Mouse (Mus musculus) forebrain, embryonic 12.5 days (tissue): Measurements from ENCODE around the gene Mrpl36. TPM values are rescaled to one million over a fixed set of nuclear protein-coding genes. Genes with fewer than 3 reads are reported as not detected.
A peak's percentile ranks its signal among the peaks of the same experiment; 100 is the strongest.

Experiments
- ATAC-seq: fragments of 200-750 bp; cut with Nextera tagmentation; 2 replicates; pipeline ENCODE4 v1.8.0; 2017; ENCODE audit warnings: moderate TSS enrichment; ENCODE audit not compliant: low FRiP score
- H3K27ac ChIP-seq: fragments of 300-500 bp; sonication (generic); 2 replicates; pipeline ENCODE4 v1.5.1; 2016; ENCODE audit warnings: mild to moderate bottlenecking
- H3K27me3 ChIP-seq: fragments of 300-500 bp; sonication (generic); 2 replicates; pipeline ENCODE4 v1.6.1; 2016; ENCODE audit warnings: mild to moderate bottlenecking
- H3K36me3 ChIP-seq: fragments of 300-500 bp; sonication (generic); replicated peaks from 2 replicates; pipeline ENCODE4 v1.6.1; 2016; ENCODE audit warnings: mild to moderate bottlenecking
- H3K4me1 ChIP-seq: fragments of 300-500 bp; sonication (generic); 2 replicates; pipeline ENCODE4 v1.6.1; 2016
- H3K4me2 ChIP-seq: fragments of 300-500 bp; sonication (generic); 2 replicates; pipeline ENCODE4 v1.6.1; 2016; ENCODE audit warnings: mild to moderate bottlenecking, moderate library complexity
- H3K4me3 ChIP-seq: fragments of 300-500 bp; sonication (generic); replicated peaks from 2 replicates; pipeline ENCODE4 v1.5.1; 2016; ENCODE audit warnings: mild to moderate bottlenecking
- H3K9ac ChIP-seq: fragments of 300-500 bp; sonication (generic); 2 replicates; pipeline ENCODE4 v1.6.1; 2016; ENCODE audit warnings: mild to moderate bottlenecking
- H3K9me3 ChIP-seq: fragments of 300-500 bp; sonication (generic); 2 replicates; pipeline ENCODE4 v1.6.1; 2016
- WGBS: fragments of 180-500 bp; shearing (Covaris S2); methylation state at CpG from one replicate; pipeline ENCODE4 v1.1.7; 2016; 5-methylcytosine and 5-hydroxymethylcytosine counted together
- polyA plus RNA-seq: library from polyadenylated mRNA; unstranded; fragments of >200 nt; fragmentation: Nextera tagmentation; extraction: Ambion mirVana; gene quantifications from 2 replicates; pipeline ENCODE4 v1.2.1, GENCODE M21; 2016

Mrpl36 gene
- polyA plus RNA-seq, result 110 and 115 TPM in 2 replicates

DNA sequence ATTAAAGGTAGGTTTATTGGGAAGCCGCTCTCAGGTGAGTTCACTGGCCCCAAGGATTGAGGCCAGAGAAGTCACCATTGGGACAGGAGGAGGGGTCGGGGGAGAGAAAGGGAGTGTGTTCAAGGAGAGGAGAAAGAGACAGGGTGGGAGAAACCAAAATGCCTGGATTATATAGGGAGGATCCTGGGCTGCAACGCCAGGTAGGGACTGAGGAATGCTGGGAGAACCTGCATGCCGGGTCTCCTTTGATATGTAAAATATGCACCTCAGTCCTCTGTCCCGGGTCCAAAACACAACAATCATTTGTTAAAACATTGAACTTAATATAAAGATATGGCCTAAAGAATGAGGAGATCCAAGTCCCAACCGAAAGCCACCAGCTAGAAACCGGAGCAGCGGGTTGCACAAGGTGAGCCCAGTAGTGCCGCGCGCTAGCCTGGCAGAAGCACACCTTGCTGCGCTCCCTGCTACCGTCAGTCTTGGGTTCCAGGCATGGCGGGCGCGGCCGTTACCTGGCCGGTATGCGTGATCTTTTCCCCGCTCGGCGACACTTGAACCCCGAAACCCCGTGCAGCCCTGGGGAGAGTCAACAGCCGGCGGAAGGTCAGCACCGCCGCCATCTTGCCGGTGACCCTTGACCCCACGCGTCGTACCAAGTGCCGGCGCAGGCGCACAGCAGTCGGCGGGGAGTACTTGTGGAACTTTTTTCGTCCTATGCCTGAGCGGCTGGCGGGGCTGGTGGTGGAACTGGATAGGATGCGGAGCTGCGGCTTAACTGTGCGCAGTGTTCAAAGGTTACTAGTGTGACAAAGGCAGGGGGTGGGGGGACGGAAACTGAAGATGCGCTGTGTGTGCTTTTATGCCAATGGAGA lies at the start of gene Mrpl36, which contains the start of gene Ndufs6:
TSS of gene Mrpl36 (plus strand) at position 687 of the 872 bp plus-strand sequence.
TSS of gene Ndufs6 (minus strand) at position 716 of the 872 bp plus-strand sequence.
- ATAC-seq, result peak; percentile 85
- H3K27ac ChIP-seq, result peak within 1 kb of the TSS; percentile 61; the same call in 1 of the 2 replicates
- 1% methylated on average over 45 of the region's 45 CpGs for WGBS

DNA sequence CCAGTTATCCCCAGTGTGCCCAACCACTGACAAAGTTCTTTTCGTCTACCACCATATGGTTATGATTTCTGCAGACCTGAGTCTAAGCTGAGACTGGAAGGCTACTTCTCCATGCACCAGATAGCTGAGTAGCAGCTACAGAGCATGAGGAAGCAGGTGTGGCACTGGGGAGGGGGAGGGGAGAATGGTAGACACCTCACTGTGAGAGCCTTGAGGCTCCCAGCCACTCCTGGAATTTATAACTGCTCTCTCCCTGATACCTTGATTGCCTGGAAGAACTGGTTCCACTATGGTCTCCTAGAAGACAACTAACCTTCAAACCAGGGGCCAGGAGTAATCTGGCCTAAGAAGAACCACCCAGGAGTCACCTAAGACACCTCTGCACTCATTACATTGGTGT lies 49.1 kb upstream of the Mrpl36 start:
- no peak overlapping the region for H3K4me2 ChIP-seq
- 84% methylated on average over 1 of the region's 1 CpGs for WGBS
- ATAC-seq, result no peak
- H3K27ac ChIP-seq, result no peak overlapping the region
- H3K36me3 ChIP-seq, result no peaks in the 10 kb centered on the region
- H3K9me3 ChIP-seq, result no peaks in the 10 kb centered on the region
- H3K27me3 ChIP-seq, result peaks cover 54% of the 10 kb centered on the region
- no peak overlapping the region for H3K9ac ChIP-seq
- H3K4me3 ChIP-seq, result no peak overlapping the region
- no peaks in the 10 kb centered on the region for H3K4me1 ChIP-seq

More for the DNA sequence above, at the start of gene Mrpl36, which contains the start of gene Ndufs6:
- Histone ChIP-seq H3K9me3 (no peaks in the 10 kb centered on the region), H3K4me2 (peak within 1 kb of the TSS; percentile 60), H3K9ac (peak within 1 kb of the TSS; percentile 63; the same call in 1 of the 2 replicates), H3K36me3 (peaks cover 28% of the 10 kb centered on the region), H3K4me1 (peaks cover 24% of the 10 kb centered on the region), H3K4me3 (peak within 1 kb of the TSS; percentile 66), H3K27me3 (no peaks in the 10 kb centered on the region)

GRCm38 (mm10) chr13:73282407-73282806 lies 45.9 kb upstream of the Mrpl36 start:
- no peaks in the 10 kb centered on the region for H3K36me3 ChIP-seq
- H3K4me2 ChIP-seq, result no peak overlapping the region
- H3K27ac ChIP-seq, result no peak overlapping the region
- H3K9ac ChIP-seq, result no peak overlapping the region
- peaks cover 29% of the 10 kb centered on the region; the same call in 1 of the 2 replicates for H3K27me3 ChIP-seq
- no peaks in the 10 kb centered on the region for H3K9me3 ChIP-seq
- ATAC-seq, result no peak
- no peaks in the 10 kb centered on the region for H3K4me1 ChIP-seq
- H3K4me3 ChIP-seq, result no peak overlapping the region
- WGBS, result 91% methylated on average over 2 of the region's 2 CpGs

DNA sequence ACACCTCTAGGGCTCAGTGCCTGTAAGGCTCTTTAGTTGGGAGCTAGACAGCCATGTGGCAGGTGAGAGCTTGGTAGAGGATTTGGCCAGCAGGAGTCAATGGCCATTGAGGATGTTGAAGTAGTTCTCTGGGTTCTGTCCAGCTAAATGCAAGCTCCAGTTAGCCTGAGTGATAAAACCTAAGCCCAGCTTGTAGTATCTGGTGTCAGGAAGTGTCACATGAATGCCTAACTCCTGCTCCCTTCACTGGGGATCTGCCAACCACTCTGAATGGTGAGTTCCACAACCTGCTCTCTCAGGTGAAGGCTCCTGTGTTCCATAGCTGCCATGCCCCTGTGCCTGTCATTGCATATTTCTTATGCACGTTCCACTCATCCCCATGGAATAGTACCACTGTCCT lies 44.8 kb upstream of the Mrpl36 start:
- Histone ChIP-seq H3K27me3 (peaks cover 30% of the 10 kb centered on the region; the same call in 1 of the 2 replicates), H3K9me3 (no peaks in the 10 kb centered on the region), H3K27ac (no peak overlapping the region), H3K9ac (no peak overlapping the region), H3K4me2 (no peak overlapping the region), H3K4me3 (no peak overlapping the region), H3K36me3 (no peaks in the 10 kb centered on the region), H3K4me1 (no peaks in the 10 kb centered on the region)
- WGBS, result 94% methylated on average over 1 of the region's 1 CpGs
- ATAC-seq, result no peak

DNA sequence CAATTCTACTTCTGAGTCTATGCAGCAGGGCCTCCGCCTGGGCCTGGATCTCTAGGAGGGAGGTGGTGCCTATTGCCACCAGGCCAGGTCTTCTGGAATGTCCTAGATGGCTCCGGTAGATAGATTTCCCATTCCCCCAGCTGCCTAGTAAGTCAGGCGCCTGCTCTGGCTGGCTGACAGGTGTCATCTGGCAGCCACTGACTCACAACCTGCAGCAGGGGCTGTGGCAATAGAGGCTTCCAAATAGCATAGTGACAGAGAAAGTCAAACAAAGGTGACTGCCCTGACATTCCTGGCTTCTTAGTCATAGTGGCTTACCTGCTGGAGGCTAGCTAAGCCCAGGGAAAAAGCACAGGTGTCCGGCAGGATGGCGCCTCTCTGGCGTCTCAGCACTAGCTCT lies 38.1 kb upstream of the Mrpl36 start:
- H3K27me3 ChIP-seq, result 0 out of 2 replicates have a peak, but pooled peaks cover 13% of the 10 kb centered on the region
- 90% methylated on average over 6 of the region's 6 CpGs for WGBS
- H3K4me1 ChIP-seq, result no peaks in the 10 kb centered on the region
- no peaks in the 10 kb centered on the region for H3K9me3 ChIP-seq
- ATAC-seq, result no peak
- no peaks in the 10 kb centered on the region for H3K36me3 ChIP-seq
- H3K4me2 ChIP-seq, result no peak overlapping the region
- H3K27ac ChIP-seq, result no peak overlapping the region
- H3K4me3 ChIP-seq, result no peak overlapping the region
- no peak overlapping the region for H3K9ac ChIP-seq

DNA sequence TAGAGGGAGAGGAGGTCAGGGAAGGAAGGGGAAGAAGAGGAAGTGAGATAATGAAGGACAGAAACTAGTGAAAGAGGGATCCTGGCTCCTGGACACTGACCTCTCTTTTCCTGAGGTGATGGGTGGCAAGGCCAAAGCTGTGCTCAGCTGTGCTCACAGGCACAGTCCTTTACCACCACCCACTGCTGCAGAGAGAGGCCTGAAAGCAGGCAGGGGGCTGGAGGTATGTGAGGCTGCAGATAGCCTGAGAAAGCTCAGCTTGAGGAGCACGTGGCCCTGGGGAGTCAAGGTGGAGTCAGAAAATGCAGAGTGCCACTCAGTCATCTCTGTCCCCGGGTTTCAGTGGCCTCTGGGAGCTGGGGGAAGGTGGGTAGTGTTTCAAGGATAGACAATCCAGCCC lies 37.2 kb upstream of the Mrpl36 start:
- Histone ChIP-seq H3K27ac (no peak overlapping the region), H3K4me2 (no peak overlapping the region), H3K4me3 (no peak overlapping the region), H3K4me1 (no peaks in the 10 kb centered on the region), H3K36me3 (no peaks in the 10 kb centered on the region), H3K9ac (no peak overlapping the region), H3K9me3 (no peaks in the 10 kb centered on the region), H3K27me3 (0 out of 2 replicates have a peak, but pooled peaks cover 12% of the 10 kb centered on the region)
- WGBS, result 49% methylated on average over 2 of the region's 2 CpGs
- ATAC-seq, result no peak

GRCm38 (mm10) chr13:73298717-73299116 lies 29.6 kb upstream of the Mrpl36 start:
- ATAC-seq, result no peak
- H3K36me3 ChIP-seq, result no peaks in the 10 kb centered on the region
- no peaks in the 10 kb centered on the region for H3K4me1 ChIP-seq
- no peak overlapping the region for H3K4me3 ChIP-seq
- no peak overlapping the region for H3K27ac ChIP-seq
- H3K27me3 ChIP-seq, result no peaks in the 10 kb centered on the region; the same call in 1 of the 2 replicates
- no peak overlapping the region for H3K4me2 ChIP-seq
- no peaks in the 10 kb centered on the region for H3K9me3 ChIP-seq
- 72% methylated on average over 4 of the region's 4 CpGs for WGBS
- no peak overlapping the region for H3K9ac ChIP-seq

DNA sequence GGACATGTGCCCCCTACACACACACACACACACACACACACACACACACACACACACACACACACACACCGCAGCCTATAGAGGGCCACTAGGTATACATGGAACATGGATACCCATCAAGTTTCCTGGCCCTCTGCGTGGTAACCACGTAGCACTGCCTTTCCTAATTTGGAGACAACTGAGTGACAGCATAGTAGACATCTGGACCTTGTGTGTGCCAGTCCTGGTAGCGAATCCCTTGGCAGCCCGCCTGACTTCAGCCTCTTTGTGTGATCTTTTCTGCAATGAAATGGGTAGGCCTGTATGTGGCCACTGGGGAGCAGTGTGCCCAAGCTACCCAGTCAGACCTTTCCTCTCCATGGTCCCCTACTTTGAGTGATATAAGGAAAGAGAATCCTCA lies 29.0 kb upstream of the Mrpl36 start:
- H3K4me2 ChIP-seq, result no peak overlapping the region
- H3K4me3 ChIP-seq, result no peak overlapping the region
- H3K4me1 ChIP-seq, result no peaks in the 10 kb centered on the region
- 90% methylated on average over 5 of the region's 5 CpGs for WGBS
- H3K36me3 ChIP-seq, result no peaks in the 10 kb centered on the region
- H3K27ac ChIP-seq, result no peak overlapping the region
- no peak for ATAC-seq
- no peaks in the 10 kb centered on the region for H3K9me3 ChIP-seq
- H3K9ac ChIP-seq, result no peak overlapping the region
- H3K27me3 ChIP-seq, result no peaks in the 10 kb centered on the region; the same call in none of the 2 replicates

DNA sequence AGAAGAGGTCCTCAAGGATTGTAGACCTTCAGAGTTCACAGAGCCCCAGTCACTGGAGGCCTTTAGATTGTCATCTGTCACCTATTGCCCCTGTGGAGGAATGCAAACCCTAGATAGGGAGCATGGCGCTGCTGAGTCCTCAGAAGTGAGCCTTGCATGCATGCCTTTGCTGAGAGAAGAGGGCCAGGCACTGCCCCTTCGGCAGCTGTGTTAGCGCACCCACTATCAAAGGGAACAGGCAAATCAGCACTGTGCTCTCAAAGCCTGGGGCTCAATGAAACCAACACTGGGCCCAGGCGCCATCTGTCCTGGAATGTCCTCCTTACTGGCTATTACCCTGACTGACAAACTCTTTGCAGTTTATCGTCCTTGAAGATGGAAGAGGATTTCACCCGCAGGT lies 23.6 kb upstream of the Mrpl36 start:
- peak overlapping the region; percentile 42; the same call in 1 of the 2 replicates for H3K27ac ChIP-seq
- peaks cover 24% of the 10 kb centered on the region for H3K4me1 ChIP-seq
- no peaks in the 10 kb centered on the region for H3K36me3 ChIP-seq
- H3K9ac ChIP-seq, result no peak overlapping the region
- no peak overlapping the region for H3K4me3 ChIP-seq
- ATAC-seq, result no peak
- H3K9me3 ChIP-seq, result no peaks in the 10 kb centered on the region
- H3K27me3 ChIP-seq, result peaks cover 27% of the 10 kb centered on the region
- 57% methylated on average over 6 of the region's 6 CpGs for WGBS
- H3K4me2 ChIP-seq, result no peak overlapping the region

- peak; percentile 61 for ATAC-seq
- H3K4me3 ChIP-seq, result no peak overlapping the region
- no peaks in the 10 kb centered on the region for H3K9me3 ChIP-seq
- 0 out of 2 replicates have a peak overlapping the region, but pooled peaks have one; percentile 25 for H3K9ac ChIP-seq
- H3K4me1 ChIP-seq, result peaks cover 27% of the 10 kb centered on the region
- peaks cover 31% of the 10 kb centered on the region for H3K27me3 ChIP-seq
- no peaks in the 10 kb centered on the region for H3K36me3 ChIP-seq
- peak overlapping the region; percentile 62 for H3K27ac ChIP-seq
- no peak overlapping the region; the same call in 1 of the 2 replicates for H3K4me2 ChIP-seq
- WGBS, result 16% methylated on average over 8 of the region's 8 CpGs
Observed at GRCm38 (mm10) chr13:73305398-73306084, 22.8 kb upstream of the Mrpl36 start.

- Histone ChIP-seq H3K36me3 (no peaks in the 10 kb centered on the region), H3K27me3 (peaks cover 31% of the 10 kb centered on the region), H3K4me1 (peaks cover 27% of the 10 kb centered on the region), H3K9ac (no peak overlapping the region), H3K4me3 (no peak overlapping the region), H3K27ac (peak overlapping the region; percentile 62), H3K9me3 (no peaks in the 10 kb centered on the region), H3K4me2 (no peak overlapping the region; the same call in 1 of the 2 replicates)
- 11% methylated on average over 4 of the region's 4 CpGs for WGBS
- peak; percentile 57; the same call in 1 of the 2 replicates for ATAC-seq
Observed at GRCm38 (mm10) chr13:73306085-73306410, 22.3 kb upstream of the Mrpl36 start.

DNA sequence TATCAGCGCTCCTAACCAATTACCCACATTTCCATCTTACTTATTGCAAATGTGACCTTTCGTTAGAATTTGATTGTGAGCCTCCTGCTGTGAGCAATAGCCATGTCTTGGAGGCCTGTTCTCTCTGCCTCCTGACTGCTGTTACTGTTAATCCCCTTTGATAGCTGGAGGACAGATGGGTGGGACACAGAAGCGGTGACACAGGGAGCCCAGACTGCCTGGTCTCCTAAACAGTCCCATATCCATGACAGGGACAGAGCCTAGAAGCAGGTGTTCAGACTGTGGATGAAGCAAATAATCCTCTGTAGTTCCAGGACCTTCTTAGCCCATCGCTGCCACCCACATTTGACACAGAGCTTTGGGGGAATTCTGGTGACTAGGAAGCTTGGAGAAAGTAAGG lies 21.9 kb upstream of the Mrpl36 start:
- Histone ChIP-seq H3K27ac (peak overlapping the region; percentile 62; the same call in 1 of the 2 replicates), H3K4me2 (no peak overlapping the region), H3K27me3 (peaks cover 31% of the 10 kb centered on the region), H3K36me3 (no peaks in the 10 kb centered on the region), H3K4me3 (no peak overlapping the region), H3K9ac (no peak overlapping the region), H3K9me3 (no peaks in the 10 kb centered on the region), H3K4me1 (peaks cover 27% of the 10 kb centered on the region)
- 40% methylated on average over 4 of the region's 4 CpGs for WGBS
- ATAC-seq, result peak; percentile 27; the same call in 1 of the 2 replicates
